Mouse (Mus musculus): Measurements from ENCODE around the gene Ap1b1.

- no peak for TF ChIP-seq EP300 (IDR thresholded peaks at IDR 0.05; ENCODE audit: low read depth)
- no peak for TF ChIP-seq CTCF (IDR thresholded peaks at IDR 0.05; ENCODE audit: low read depth)
Observed at GRCm38 (mm10) chr11:4973871-4974256, 12.8 kb upstream of the Ap1b1 start.

Data from liver, embryonic 14.5 days (tissue).